Mouse (Mus musculus) liver, adult 2 months (tissue): ENCODE measurements around the gene Gm20388.

Experiments used
- CTCF ChIP-seq: fragments of 200-500 bp; IDR thresholded peaks from 2 replicates; pipeline ENCODE4 v1.5.1; 2011; ENCODE audit warnings: low read depth, low read length, control low read depth
- POLR2A ChIP-seq: fragments of 200-500 bp; IDR thresholded peaks from 2 replicates; pipeline ENCODE4 v1.6.1; 2011; ENCODE audit warnings: low read length, control low read depth; ENCODE audit not compliant: insufficient read depth; ENCODE audit errors: extremely low read depth

GRCm38 (mm10) chr8:122893451-122893850 lies 2982.8 kb downstream of the Gm20388 start:
- TF ChIP-seq POLR2A (no peak), CTCF (no peak)
